Mouse (Mus musculus) heart, adult 2 months (tissue): Measurements from ENCODE around the gene Rp9.

ENCODE experiments used
- CTCF ChIP-seq: fragments of 200-600 bp; IDR thresholded peaks from 2 replicates; pipeline ENCODE4 v1.8.1; 2022; ENCODE audit warnings: antibody characterized with exemption, mild to moderate bottlenecking, moderate library complexity
- EP300 ChIP-seq: fragments of 200-500 bp; IDR thresholded peaks from 2 replicates; pipeline ENCODE4 v1.6.1; 2011; ENCODE audit warnings: low read depth, low read length, control low read depth; ENCODE audit not compliant: insufficient read depth

DNA sequence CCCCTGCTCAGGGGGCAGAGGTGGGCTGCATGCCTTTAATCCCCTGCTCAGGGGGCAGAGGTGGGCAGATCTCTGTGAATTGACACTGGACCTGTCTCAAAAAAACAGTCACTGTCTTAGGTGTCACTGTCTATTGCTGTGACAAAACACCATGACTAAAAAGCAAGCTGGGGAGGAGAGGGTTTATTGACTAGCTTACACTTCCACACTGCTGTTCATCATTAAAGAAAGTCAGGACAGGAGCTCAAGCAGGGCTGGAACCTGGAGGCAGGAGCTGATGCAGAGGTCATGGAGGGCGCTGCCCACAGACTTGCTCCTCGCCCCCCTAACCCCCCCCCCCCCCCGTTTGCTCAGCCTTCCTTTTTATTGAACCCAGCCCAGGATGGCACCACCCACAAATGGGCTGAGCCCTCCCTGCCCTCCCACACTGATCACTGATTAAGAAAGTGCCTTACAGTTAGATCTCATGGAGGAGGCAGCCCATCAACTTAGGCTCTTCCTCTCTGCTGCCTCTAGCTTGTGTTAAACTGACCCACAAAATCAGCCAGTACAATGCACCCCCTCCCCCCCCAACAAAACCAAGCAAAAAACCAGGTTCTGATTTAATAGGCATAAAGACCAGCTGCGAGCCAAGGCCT, 41.4 kb downstream of the Rp9 start:
- TF ChIP-seq EP300 (no peak), CTCF (no peak)
